Mouse (Mus musculus) heart, embryonic 14.5 days (tissue): ENCODE measurements around the gene Pigc. TPM values are rescaled to one million over a fixed set of nuclear protein-coding genes. Genes with fewer than 3 reads are reported as not detected.

Experiments used
- ATAC-seq: fragments of 200-750 bp; cut with Nextera tagmentation; 2 replicates; pipeline ENCODE4 v1.8.0; 2017; ENCODE audit warnings: low read depth, moderate TSS enrichment; ENCODE audit not compliant: insufficient number of reproducible peaks, insufficient read depth, low FRiP score
- H3K27ac ChIP-seq, 2 experiments: fragments of 200-500 bp in 1 of 2; fragments of 300-500 bp in 1 of 2; sonication (generic) in 1 of 2; replicated peaks in 1 of 2; 2 replicates each; pipeline ENCODE4 v1.5.1; 2012 to 2014; ENCODE audit warnings: low read depth in 2 of 2, low read length in 2 of 2, control low read depth in 1 of 2, mild to moderate bottlenecking in 1 of 2, mixed read lengths in 1 of 2; ENCODE audit not compliant: control insufficient read depth in 1 of 2, insufficient read depth in 1 of 2
- H3K27me3 ChIP-seq: fragments of 300-500 bp; sonication (generic); 2 replicates; pipeline ENCODE4 v1.6.1; 2014; ENCODE audit warnings: mild to moderate bottlenecking, low read length, control low read depth; ENCODE audit not compliant: control insufficient read depth, insufficient read depth
- H3K36me3 ChIP-seq: fragments of 300-500 bp; sonication (generic); 2 replicates; pipeline ENCODE4 v1.6.1; 2014; ENCODE audit warnings: mild to moderate bottlenecking, control low read depth, low read length, mixed read lengths; ENCODE audit not compliant: control insufficient read depth, insufficient read depth
- H3K4me1 ChIP-seq, 2 experiments: fragments of 200-500 bp in 1 of 2; fragments of 300-500 bp in 1 of 2; sonication (generic) in 1 of 2; 2 replicates each; pipeline ENCODE4 v1.6.1; 2012 to 2014; ENCODE audit warnings: low read length in 2 of 2, control low read depth in 1 of 2, mixed read lengths in 1 of 2; ENCODE audit not compliant: control insufficient read depth in 2 of 2, insufficient read depth in 2 of 2
- H3K4me2 ChIP-seq: fragments of 300-500 bp; sonication (generic); 2 replicates; pipeline ENCODE4 v1.6.1; 2014; ENCODE audit warnings: mild to moderate bottlenecking, low read length
- H3K4me3 ChIP-seq, 2 experiments: fragments of 200-500 bp in 1 of 2; fragments of 300-500 bp in 1 of 2; sonication (generic) in 1 of 2; 2 replicates each; pipeline ENCODE4 v1.5.1; 2012 to 2014; ENCODE audit warnings: low read length in 2 of 2, mild to moderate bottlenecking in 2 of 2, control low read depth in 1 of 2, low read depth in 1 of 2, moderate library complexity in 1 of 2; ENCODE audit not compliant: control insufficient read depth in 1 of 2, insufficient read depth in 1 of 2
- H3K9ac ChIP-seq: fragments of 300-500 bp; sonication (generic); 2 replicates; pipeline ENCODE4 v1.6.1; 2014; ENCODE audit warnings: mild to moderate bottlenecking, low read length
- H3K9me3 ChIP-seq: fragments of 300-500 bp; sonication (generic); 2 replicates; pipeline ENCODE4 v1.6.1; 2016; ENCODE audit warnings: low read length, control low read depth; ENCODE audit not compliant: control insufficient read depth
- WGBS: fragments of 180-500 bp; shearing (Covaris S2); extraction: QIAGEN DNeasy Blood & Tissue Kit; methylation state at CpG from one replicate; pipeline ENCODE4 v1.1.7; 2014; 5-methylcytosine and 5-hydroxymethylcytosine counted together
- polyA plus RNA-seq: library from polyadenylated mRNA; unstranded; fragments of >200 nt; fragmentation: Nextera tagmentation; extraction: Ambion mirVana; gene quantifications from 2 replicates; pipeline ENCODE4 v1.2.1, GENCODE M21; 2014

Gene Pigc
- polyA plus RNA-seq, 1 experiment from 2014 or later, result 33.1 TPM

DNA sequence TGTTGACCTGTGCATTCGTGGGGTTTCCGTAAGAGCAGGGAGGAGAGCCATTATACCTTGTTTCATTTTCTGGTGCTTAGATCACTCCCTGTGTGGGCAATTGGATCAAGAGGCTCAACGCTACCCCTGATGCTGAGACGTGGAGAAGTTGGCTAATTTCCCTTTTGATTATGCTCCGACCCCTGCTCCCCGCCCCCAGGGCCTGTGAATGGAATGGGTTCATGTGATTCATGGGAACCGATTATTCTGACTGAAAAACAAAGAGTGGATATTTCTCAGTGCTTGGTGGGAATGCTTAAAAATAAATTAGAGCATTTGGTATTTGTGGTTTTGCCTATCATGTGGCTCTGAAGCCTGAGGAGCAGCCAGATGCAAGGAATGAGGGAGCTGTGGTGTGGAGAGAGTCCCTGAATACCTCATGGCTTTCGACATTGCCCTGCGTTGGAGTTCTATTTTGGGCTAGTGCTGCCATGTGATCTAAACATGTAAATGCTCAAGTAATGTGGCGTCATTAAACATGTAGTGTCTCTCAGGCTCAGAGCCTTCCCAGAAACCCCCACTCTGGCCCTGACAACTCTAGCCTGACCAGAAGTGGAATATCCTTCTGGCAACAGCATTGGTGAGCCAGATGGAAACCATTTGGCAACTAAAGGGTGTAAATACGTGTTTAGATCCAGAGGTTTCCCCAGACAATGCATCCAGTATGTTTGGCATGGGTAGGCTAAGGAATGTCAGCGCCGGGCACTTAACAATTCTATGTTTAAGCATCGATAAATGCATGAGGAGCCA lies 34.9 kb downstream of the Pigc start:
- H3K27me3 ChIP-seq, result no peaks in the 10 kb centered on the region
- H3K4me2 ChIP-seq, result peak overlapping the region; percentile 19

DNA sequence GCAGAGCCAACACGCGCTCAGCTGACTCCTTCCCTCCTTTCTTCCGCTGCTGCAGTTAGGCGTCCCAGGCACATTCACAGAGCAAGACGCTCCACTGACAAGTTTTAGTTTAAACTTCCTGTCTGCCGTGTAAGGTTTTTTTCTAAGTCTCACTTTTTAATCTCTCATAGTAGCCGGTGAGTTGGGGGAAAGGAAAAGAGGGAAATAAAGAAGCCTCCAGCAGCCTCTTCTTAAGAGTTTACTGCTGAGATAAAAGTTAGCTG lies 35.5 kb downstream of the Pigc start:
- H3K27ac ChIP-seq, result peak overlapping the region; percentile 86 to 87
- no peak overlapping the region for H3K4me3 ChIP-seq
- no peaks in the 10 kb centered on the region for H3K9me3 ChIP-seq
- H3K27me3 ChIP-seq, result no peaks in the 10 kb centered on the region
- ATAC-seq, result no peak; the same call in 1 of the 2 replicates
- 24% methylated on average over 7 of the region's 7 CpGs for WGBS
- H3K36me3 ChIP-seq, result no peaks in the 10 kb centered on the region
- peak overlapping the region; percentile 19 for H3K4me2 ChIP-seq
- H3K4me1 ChIP-seq, result peaks cover 25 to 29% of the 10 kb centered on the region in 2 experiments
- H3K9ac ChIP-seq, result peak overlapping the region; percentile 22; the same call in 1 of the 2 replicates

More for the DNA sequence above, 34.9 kb downstream of the Pigc start:
- H3K9ac ChIP-seq, result no peak overlapping the region
- peak overlapping the region; percentile 86 to 87 for H3K27ac ChIP-seq
- ATAC-seq, result no peak; the same call in 1 of the 2 replicates
- no peaks in the 10 kb centered on the region for H3K36me3 ChIP-seq
- H3K4me3 ChIP-seq, result no peak overlapping the region
- 46% methylated on average over 14 of the region's 14 CpGs for WGBS
- peaks cover 22 to 29% of the 10 kb centered on the region in 2 experiments for H3K4me1 ChIP-seq
- H3K9me3 ChIP-seq, result no peaks in the 10 kb centered on the region

DNA sequence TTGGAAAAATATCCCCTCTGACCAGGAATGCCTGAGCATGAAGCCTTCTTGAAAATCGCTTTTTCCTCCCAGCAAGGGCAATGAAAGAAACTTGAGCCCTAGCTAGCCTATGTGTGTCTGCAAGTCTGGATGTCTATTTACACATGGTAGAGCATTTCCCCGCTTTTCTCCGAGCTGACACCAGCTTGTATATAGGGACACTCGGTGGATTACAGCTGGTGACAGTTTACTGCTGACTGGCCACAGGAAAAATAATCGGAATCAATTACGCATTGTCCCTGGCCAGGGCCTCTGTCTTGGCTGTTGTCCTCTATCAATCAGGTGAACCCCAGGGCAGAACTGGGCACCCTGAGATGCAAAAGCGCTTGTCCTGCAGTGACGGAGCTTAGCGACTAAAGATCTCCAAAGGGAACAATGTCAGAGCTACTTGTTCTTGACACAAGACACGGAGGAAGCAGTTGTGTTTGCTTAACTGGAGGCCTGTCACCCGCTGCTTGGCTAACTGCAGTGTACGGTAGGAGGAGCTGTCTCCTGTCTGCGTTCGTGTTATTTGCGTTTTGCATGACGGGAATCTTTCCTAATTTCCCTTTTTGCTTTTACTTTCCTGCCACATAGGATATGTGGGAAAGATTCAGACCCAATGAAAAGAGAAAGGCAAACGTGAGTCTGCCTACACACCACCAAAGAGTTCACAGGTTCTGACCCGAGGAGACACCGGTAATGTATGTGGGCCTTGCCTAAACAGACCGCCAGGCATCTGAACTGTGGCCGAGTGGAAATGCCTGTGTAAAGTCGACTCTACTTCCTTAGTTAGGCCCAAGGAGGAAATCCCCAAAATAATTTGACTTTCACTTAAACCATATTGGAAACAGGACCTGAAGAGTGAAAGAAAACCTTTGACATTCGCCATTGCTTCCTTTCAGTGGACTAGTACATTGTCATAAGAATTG lies 36.1 kb downstream of the Pigc start:
- no peak for ATAC-seq
- H3K4me2 ChIP-seq, result peak overlapping the region; percentile 19
- H3K27ac ChIP-seq, result peak overlapping the region; percentile 86 to 87
- no peaks in the 10 kb centered on the region for H3K36me3 ChIP-seq
- H3K4me1 ChIP-seq, result peaks cover 27 to 29% of the 10 kb centered on the region in 2 experiments
- no peak overlapping the region for H3K4me3 ChIP-seq
- peak overlapping the region; percentile 22 for H3K9ac ChIP-seq
- H3K9me3 ChIP-seq, result no peaks in the 10 kb centered on the region
- WGBS, result 61% methylated on average over 23 of the region's 23 CpGs
- H3K27me3 ChIP-seq, result no peaks in the 10 kb centered on the region

DNA sequence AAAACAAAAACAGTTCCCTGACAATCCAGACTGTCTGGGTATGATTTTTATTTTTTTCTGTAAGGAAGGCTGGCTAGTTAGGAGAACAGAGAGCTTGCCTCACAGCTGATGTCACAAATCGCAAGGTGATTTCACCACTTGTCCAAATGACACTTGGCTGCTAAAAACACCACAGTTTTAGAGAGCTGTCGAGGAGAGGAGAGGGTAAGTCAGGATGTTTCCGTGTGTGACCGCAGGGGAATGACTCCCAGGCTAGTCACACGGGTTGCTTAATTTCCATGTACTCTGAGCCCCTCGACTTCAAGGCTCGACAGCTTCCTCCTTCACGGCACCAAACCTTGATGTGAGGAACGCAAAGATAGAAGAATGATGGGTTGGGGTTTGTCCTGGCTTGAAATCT lies 37.1 kb downstream of the Pigc start:
- no peak overlapping the region for H3K4me3 ChIP-seq
- H3K9ac ChIP-seq, result no peak overlapping the region
- no peak overlapping the region for H3K4me2 ChIP-seq
- H3K27ac ChIP-seq, result peak overlapping the region; percentile 22 to 26; a peak in 1 of 4 replicates
- no peak for ATAC-seq
- peaks cover 27 to 29% of the 10 kb centered on the region in 2 experiments for H3K4me1 ChIP-seq
- H3K27me3 ChIP-seq, result no peaks in the 10 kb centered on the region
- H3K36me3 ChIP-seq, result no peaks in the 10 kb centered on the region
- no peaks in the 10 kb centered on the region for H3K9me3 ChIP-seq
- WGBS, result 60% methylated on average over 9 of the region's 9 CpGs

DNA sequence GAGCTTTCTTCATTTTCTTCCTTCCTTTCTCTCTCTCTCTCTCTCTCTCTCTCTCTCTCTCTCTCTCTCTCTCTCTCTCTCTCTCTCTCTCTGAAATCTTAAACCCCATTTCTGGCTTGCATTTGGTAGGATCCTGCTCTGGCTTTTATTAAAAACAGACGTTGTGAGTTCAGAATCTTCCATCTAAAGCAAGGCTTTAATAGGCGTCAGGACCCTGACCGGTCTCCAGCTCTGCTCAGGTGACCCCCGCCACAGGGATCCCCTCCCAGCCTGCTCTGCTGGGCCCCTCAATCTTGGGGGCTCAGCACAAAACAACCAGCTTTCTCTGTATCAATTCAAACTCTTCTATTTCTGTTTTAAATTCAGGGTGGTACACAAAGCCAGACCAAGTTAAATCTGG lies 39.2 kb downstream of the Pigc start:
- H3K4me1 ChIP-seq, result peaks cover 34 to 38% of the 10 kb centered on the region in 2 experiments
- peak overlapping the region; percentile 15 to 57; a peak in 3 of 4 replicates for H3K27ac ChIP-seq
- no peaks in the 10 kb centered on the region for H3K9me3 ChIP-seq
- no peaks in the 10 kb centered on the region for H3K36me3 ChIP-seq
- no peak for ATAC-seq
- H3K9ac ChIP-seq, result no peak overlapping the region
- no peak overlapping the region for H3K4me2 ChIP-seq
- 71% methylated on average over 4 of the region's 4 CpGs for WGBS
- no peaks in the 10 kb centered on the region for H3K27me3 ChIP-seq
- no peak overlapping the region for H3K4me3 ChIP-seq

DNA sequence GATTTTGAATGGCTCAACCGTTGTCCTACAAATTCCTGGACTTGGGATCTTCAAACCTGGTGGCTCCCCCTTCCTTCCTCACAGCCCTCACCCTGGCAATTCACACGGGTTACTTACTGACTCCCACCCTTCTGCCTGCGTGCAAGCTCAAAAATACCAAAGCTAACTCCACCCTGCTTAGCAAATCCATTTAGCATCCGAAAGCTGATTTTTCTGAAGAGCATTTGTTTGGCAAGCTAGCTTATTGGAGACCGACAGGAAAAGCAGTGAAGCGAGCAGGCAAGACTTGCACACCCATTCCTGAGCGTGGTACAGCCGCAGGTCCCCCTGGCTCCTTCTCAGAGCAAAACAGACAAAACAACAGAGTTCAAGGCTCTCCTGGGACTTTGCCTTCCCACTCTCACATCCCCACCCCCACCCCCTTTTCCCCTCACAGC lies 39.7 kb downstream of the Pigc start:
- H3K9ac ChIP-seq, result no peak overlapping the region
- no peak for ATAC-seq
- H3K4me1 ChIP-seq, result peaks cover 37 to 42% of the 10 kb centered on the region in 2 experiments
- H3K9me3 ChIP-seq, result no peaks in the 10 kb centered on the region
- peak overlapping the region; percentile 15 to 57 for H3K27ac ChIP-seq
- WGBS, result 37% methylated on average over 8 of the region's 8 CpGs
- no peaks in the 10 kb centered on the region for H3K27me3 ChIP-seq
- H3K4me3 ChIP-seq, result no peak overlapping the region
- no peaks in the 10 kb centered on the region for H3K36me3 ChIP-seq
- no peak overlapping the region for H3K4me2 ChIP-seq

DNA sequence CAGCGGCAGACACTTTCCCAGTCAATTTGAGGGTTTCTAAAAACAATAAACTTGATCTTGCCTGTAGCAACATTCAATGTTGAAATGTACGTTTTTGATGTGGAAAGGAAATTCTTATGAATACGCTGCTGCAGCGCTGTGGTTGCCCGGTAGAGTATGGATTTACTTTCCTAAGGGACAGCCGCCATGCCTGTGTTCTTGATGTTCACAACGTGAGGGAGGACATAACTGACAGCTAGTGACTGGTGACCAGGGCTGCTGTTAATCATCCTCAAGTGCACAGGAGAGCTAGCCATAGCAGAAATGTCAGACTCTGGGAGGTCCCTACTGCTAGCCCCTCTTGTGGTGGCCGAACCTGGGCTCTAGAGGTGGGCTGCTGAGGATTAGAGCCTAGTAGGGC lies 40.1 kb downstream of the Pigc start:
- Histone ChIP-seq H3K9ac (no peak overlapping the region), H3K4me1 (peaks cover 33 to 39% of the 10 kb centered on the region in 2 experiments), H3K27ac (peak overlapping the region; percentile 45 to 57; a peak in 3 of 4 replicates), H3K4me2 (no peak overlapping the region), H3K9me3 (no peaks in the 10 kb centered on the region), H3K27me3 (no peaks in the 10 kb centered on the region), H3K4me3 (no peak overlapping the region), H3K36me3 (no peaks in the 10 kb centered on the region)
- WGBS, result 49% methylated on average over 8 of the region's 8 CpGs
- no peak for ATAC-seq
